Mouse (Mus musculus) neural tube, embryonic 11.5 days (tissue): Measurements from ENCODE around the gene Gm28710. TPM values are rescaled to one million over a fixed set of nuclear protein-coding genes. Genes with fewer than 3 reads are reported as not detected.

Source experiments
- ATAC-seq: fragments of 200-750 bp; cut with Nextera tagmentation; 2 replicates; pipeline ENCODE4 v1.8.0; 2017; ENCODE audit warnings: moderate number of reproducible peaks, mild to moderate bottlenecking, moderate TSS enrichment, moderate library complexity; ENCODE audit not compliant: insufficient read depth, low FRiP score, low TSS enrichment
- DNase-seq: peaks from one replicate; pipeline ENCODE4 v3.0.0-alpha.2; 2015; ENCODE audit warnings: low spot score
- H3K27ac ChIP-seq: fragments of 300-500 bp; sonication (generic); 2 replicates; pipeline ENCODE4 v1.5.1; 2014; ENCODE audit warnings: low read depth, mild to moderate bottlenecking, low read length
- H3K27me3 ChIP-seq: fragments of 300-500 bp; sonication (generic); 2 replicates; pipeline ENCODE4 v1.6.1; 2014; ENCODE audit warnings: mild to moderate bottlenecking, low read length, mixed read lengths; ENCODE audit not compliant: control insufficient read depth, insufficient read depth
- H3K36me3 ChIP-seq: fragments of 300-500 bp; sonication (generic); 2 replicates; pipeline ENCODE4 v1.6.1; 2014; ENCODE audit warnings: mild to moderate bottlenecking, low read length, moderate library complexity, mixed read lengths; ENCODE audit not compliant: control insufficient read depth, insufficient read depth
- H3K4me1 ChIP-seq: fragments of 300-500 bp; sonication (generic); 2 replicates; pipeline ENCODE4 v1.6.1; 2014; ENCODE audit warnings: low read length, mixed read lengths; ENCODE audit not compliant: control insufficient read depth, insufficient read depth
- H3K4me2 ChIP-seq: fragments of 300-500 bp; sonication (generic); 2 replicates; pipeline ENCODE4 v1.6.1; 2014; ENCODE audit warnings: low read depth, mild to moderate bottlenecking, moderate library complexity
- H3K4me3 ChIP-seq: fragments of 300-500 bp; sonication (generic); 2 replicates; pipeline ENCODE4 v1.5.1; 2014; ENCODE audit warnings: low read depth, low read length
- H3K9ac ChIP-seq: fragments of 300-500 bp; sonication (generic); 2 replicates; pipeline ENCODE4 v1.6.1; 2014; ENCODE audit warnings: mild to moderate bottlenecking, low read length
- H3K9me3 ChIP-seq: fragments of 300-500 bp; sonication (generic); 2 replicates; pipeline ENCODE4 v1.6.1; 2016; ENCODE audit warnings: low read length; ENCODE audit not compliant: control insufficient read depth
- WGBS: fragments of 180-500 bp; shearing (Covaris S2); extraction: QIAGEN DNeasy Blood & Tissue Kit; methylation state at CpG from one replicate; pipeline ENCODE4 v1.1.7; 2014; 5-methylcytosine and 5-hydroxymethylcytosine counted together
- polyA plus RNA-seq: library from polyadenylated mRNA; unstranded; fragments of >200 nt; fragmentation: Nextera tagmentation; extraction: Ambion mirVana; gene quantifications from 2 replicates; pipeline ENCODE4 v1.2.1, GENCODE M21; 2014

The Gm28710 gene
- polyA plus RNA-seq = not detected in 2 replicates

DNA sequence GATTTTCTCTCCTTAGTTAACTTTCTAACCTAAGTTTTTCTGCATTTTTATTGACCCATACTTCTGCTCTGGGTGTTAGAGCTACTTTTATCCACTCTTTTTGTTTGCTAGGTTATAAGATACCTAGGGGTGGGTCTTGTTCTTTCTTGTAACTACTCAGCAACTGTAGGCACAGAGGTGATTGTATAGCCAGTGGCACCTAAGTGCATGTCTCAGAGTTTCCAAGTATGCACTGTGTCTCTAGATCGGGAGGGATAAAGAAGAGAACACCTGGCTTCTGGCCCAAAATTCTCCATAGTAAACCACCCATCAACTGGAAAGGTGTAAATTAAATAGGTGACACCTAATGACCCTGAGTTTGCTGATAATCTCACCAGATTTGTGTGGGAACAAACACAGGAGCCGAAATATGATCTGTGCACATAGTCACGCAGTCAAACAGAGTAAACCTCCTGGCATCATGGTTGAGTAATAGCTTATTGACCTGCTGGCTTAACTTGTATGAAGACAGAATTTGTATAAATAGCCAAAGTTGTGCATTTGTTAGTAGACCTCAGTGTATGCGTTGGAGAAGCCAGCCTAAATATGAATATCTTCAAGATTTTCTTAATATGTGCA, at the start of gene Gm28710:
Gm28710 (plus strand) TSS at position 568 of the 618 bp plus-strand sequence.
- Histone ChIP-seq H3K4me1 (no peaks in the 10 kb centered on the region), H3K36me3 (no peaks in the 10 kb centered on the region), H3K27ac (no peak within 1 kb of the TSS), H3K27me3 (no peaks in the 10 kb centered on the region), H3K9ac (no peak within 1 kb of the TSS), H3K9me3 (no peaks in the 10 kb centered on the region), H3K4me2 (no peak within 1 kb of the TSS), H3K4me3 (no peak within 1 kb of the TSS)
- no peak for DNase-seq
- WGBS = 88% methylated on average over 4 of the region's 4 CpGs
- ATAC-seq = no peak

DNA sequence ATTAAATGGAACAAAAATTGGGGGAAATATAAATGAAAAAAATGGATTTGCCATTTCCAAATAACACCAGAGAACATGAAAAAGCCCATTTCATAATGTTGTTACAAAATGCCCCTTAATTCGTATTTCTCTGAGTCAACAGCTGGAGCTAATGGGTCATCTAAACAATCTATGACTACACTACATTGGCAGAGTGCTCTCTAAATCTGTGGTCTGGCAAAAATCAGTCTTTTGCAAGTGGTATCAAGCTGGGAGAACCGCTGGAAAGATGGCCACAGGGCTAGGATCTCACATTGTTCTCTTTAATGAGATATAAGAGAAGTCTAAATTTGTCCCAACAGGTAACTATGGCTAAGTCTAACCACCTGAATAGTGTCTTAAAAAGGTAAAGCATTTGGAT, 14.4 kb upstream of the Gm28710 start:
- H3K27me3 ChIP-seq = no peaks in the 10 kb centered on the region
- H3K9ac ChIP-seq = no peak overlapping the region
- no peak overlapping the region for H3K4me2 ChIP-seq
- no peak overlapping the region for H3K4me3 ChIP-seq
- WGBS = 69% methylated on average over 2 of the region's 2 CpGs
- ATAC-seq = no peak
- DNase-seq = no peak
- no peak overlapping the region for H3K27ac ChIP-seq
- H3K36me3 ChIP-seq = no peaks in the 10 kb centered on the region
- no peaks in the 10 kb centered on the region for H3K4me1 ChIP-seq
- no peaks in the 10 kb centered on the region for H3K9me3 ChIP-seq

DNA sequence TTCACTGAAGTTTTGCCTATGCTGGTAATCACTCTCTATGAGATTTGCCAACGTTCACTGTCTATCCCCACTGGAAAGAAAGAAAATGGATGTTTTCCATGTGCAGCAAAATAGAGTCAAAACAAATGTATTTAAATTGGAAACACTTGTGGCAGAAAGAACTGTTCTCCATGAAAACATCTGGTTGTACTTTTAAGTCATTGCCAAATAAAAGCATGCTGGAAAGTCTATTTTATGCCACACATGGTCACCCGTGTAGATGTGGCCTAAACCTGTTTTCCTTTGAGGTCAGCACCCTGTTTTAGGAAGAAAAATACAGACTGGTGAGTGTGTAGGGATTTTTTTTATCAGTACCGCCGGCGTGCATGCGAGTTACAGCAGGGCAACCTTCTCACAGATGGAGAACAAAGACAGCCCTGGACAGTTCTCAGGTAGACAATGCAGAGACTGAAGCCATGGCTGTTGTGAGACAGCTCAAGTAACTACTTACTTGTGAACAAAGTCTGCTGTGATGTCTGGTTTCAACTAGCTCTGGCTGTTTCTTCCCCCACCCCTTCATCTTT, 12.9 kb upstream of the Gm28710 start:
- peak; percentile 11 for DNase-seq
- Histone ChIP-seq H3K4me2 (no peak overlapping the region), H3K9ac (no peak overlapping the region), H3K4me3 (no peak overlapping the region), H3K36me3 (no peaks in the 10 kb centered on the region), H3K27ac (no peak overlapping the region), H3K27me3 (no peaks in the 10 kb centered on the region), H3K9me3 (no peaks in the 10 kb centered on the region), H3K4me1 (no peaks in the 10 kb centered on the region)
- 59% methylated on average over 6 of the region's 6 CpGs for WGBS
- no peak for ATAC-seq

DNA sequence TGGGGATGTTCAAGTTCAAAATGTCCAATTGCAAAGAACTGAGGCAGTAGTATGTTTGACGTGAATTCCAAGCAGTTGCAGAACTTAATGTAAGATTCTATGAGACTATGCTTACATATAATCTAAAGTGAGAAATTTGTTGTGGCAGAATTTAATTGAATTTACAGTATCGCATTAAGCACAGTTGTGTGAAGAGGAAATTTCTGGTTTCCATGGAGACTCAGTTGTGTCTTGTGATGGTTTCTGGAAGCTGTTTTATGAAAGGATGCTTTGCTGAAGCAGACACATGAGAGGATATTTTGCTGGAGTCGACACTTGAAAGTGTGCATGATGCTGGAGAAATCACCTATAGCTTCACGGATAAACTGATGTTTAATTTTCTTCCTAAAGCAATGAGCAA, 6.0 kb upstream of the Gm28710 start:
- Histone ChIP-seq H3K36me3 (no peaks in the 10 kb centered on the region), H3K27ac (no peak overlapping the region), H3K4me3 (no peak overlapping the region), H3K4me2 (no peak overlapping the region), H3K4me1 (no peaks in the 10 kb centered on the region), H3K9me3 (no peaks in the 10 kb centered on the region), H3K9ac (no peak overlapping the region), H3K27me3 (no peaks in the 10 kb centered on the region)
- no peak for ATAC-seq
- DNase-seq = no peak
- 90% methylated on average over 4 of the region's 4 CpGs for whole genome bisulfite sequencing

DNA sequence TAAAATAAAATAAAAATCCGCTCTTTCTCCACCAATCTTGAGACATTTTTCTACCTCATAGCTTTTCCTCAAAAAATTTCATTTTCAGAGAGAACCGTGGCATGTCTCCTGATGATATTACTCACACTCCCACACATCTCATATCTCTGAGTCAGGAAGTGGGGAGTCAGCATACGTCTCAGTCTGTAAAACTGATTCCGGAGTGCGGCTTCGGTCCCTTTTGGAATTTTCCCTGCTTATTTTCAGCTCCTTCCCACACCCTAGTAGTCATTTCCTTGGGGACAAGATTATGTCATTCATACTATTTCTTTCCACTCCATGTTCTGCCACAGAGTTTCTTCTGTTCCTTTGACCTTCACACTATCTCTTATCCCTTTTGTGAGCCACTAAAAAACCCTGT, 3.4 kb downstream of the Gm28710 start:
- no peak overlapping the region for H3K4me3 ChIP-seq
- no peak overlapping the region for H3K9ac ChIP-seq
- ATAC-seq = no peak
- H3K36me3 ChIP-seq = no peaks in the 10 kb centered on the region
- WGBS = 89% methylated on average over 6 of the region's 6 CpGs
- no peaks in the 10 kb centered on the region for H3K27me3 ChIP-seq
- H3K4me2 ChIP-seq = no peak overlapping the region
- H3K9me3 ChIP-seq = no peaks in the 10 kb centered on the region
- DNase-seq = no peak
- no peak overlapping the region for H3K27ac ChIP-seq
- H3K4me1 ChIP-seq = no peaks in the 10 kb centered on the region

DNA sequence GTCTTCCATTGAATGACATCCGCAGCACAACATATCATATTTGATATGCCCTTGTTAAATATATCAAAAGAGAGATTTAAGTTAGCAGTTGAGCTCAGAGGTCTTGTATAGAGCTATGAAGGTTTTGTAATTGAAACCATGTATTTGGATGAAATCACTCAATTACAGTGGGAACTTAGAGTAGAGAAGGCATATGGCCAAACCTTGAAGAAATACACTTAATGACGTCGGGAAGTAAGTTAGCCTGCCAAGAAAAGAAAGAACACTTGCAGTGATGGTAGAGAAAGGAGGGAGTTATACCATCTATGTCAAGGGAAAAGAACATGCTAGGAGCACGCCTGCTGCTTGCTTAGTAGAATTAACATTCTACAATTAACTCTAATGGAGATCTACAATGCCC, 11.1 kb downstream of the Gm28710 start:
- H3K9me3 ChIP-seq = no peaks in the 10 kb centered on the region
- no peak overlapping the region for H3K4me3 ChIP-seq
- no peak overlapping the region for H3K4me2 ChIP-seq
- H3K4me1 ChIP-seq = no peaks in the 10 kb centered on the region
- H3K9ac ChIP-seq = no peak overlapping the region
- WGBS = 86% methylated on average over 4 of the region's 4 CpGs
- no peak for ATAC-seq
- no peaks in the 10 kb centered on the region for H3K36me3 ChIP-seq
- no peak overlapping the region for H3K27ac ChIP-seq
- no peak for DNase-seq
- H3K27me3 ChIP-seq = no peaks in the 10 kb centered on the region

DNA sequence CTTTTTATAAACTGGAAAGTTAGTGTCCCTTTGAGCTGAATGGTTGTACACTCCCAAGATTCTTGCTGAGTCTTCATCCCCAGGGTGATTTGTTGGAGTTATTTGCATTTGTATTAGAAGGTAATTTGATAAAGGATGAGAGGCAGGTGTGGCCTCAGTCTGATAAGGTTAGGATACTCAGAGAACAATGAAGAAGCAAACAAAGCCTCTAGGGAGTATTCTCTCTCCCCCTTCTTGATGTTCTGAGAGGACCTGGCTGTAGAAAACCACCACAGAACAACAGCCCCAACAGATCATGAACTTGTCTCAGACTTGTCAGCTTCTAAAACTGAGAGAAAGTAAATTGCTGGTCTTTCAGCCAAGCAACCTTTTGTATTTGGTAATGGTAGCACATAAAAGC, 47.4 kb downstream of the Gm28710 start:
- Histone ChIP-seq H3K4me1 (no peaks in the 10 kb centered on the region), H3K4me2 (no peak overlapping the region), H3K27me3 (no peaks in the 10 kb centered on the region), H3K4me3 (no peak overlapping the region), H3K36me3 (no peaks in the 10 kb centered on the region), H3K27ac (no peak overlapping the region), H3K9me3 (no peaks in the 10 kb centered on the region), H3K9ac (no peak overlapping the region)
- DNase-seq (no peak), ATAC-seq (no peak)

DNA sequence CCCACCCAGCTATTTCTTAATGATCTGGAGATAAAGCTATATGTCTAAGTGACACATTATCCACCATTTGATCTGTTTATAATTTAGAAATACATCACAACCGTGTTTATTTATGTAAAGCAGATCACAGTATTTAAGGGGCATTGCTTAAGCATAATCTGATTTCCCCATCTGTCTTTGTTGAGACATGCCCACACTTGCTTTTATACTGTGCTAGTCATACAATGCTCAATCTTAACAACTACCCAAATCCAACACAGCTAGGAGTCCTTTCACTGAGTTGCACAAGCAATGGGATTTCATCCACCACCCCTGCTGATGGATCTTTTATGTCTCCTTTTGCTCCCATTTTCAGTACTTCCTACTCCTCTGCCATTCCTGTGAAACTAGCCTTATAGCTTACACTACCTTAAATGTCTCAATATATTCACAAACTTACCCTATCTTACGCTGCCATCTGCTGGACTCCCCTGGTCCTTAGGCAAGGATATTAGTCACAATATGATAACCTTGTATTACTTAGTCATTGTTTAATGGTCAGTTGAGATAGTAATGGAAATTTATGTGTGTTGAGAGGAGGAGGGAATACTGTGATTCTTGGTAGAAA, 77.8 kb downstream of the Gm28710 start:
- no peaks in the 10 kb centered on the region for H3K4me1 ChIP-seq
- ATAC-seq = no peak
- peak; percentile 44 for DNase-seq
- no peak overlapping the region for H3K4me2 ChIP-seq
- H3K4me3 ChIP-seq = no peak overlapping the region
- H3K9ac ChIP-seq = no peak overlapping the region
- no peaks in the 10 kb centered on the region for H3K27me3 ChIP-seq
- no peaks in the 10 kb centered on the region for H3K36me3 ChIP-seq
- no peak overlapping the region for H3K27ac ChIP-seq
- whole genome bisulfite sequencing = 59% methylated on average over 2 of the region's 2 CpGs
- H3K9me3 ChIP-seq = no peaks in the 10 kb centered on the region

DNA sequence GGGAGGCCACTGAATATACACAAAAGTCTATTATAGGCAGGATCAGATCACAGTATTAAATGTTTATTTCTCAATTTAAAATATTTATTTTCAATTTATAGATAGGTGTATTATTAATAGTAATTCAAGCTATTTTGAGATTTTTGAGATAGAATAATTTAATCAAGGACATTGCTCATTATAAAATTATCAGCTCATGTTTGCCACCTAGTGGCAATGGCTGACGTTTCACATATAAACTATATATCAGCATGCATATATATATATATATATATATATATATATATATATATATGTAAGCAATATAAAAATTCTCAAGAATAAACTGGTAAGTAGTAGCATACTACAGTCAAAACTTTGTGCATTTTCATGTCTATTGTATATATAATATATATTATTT, 102.6 kb downstream of the Gm28710 start:
- Histone ChIP-seq H3K27ac (no peak overlapping the region), H3K9ac (no peak overlapping the region), H3K4me1 (no peaks in the 10 kb centered on the region), H3K9me3 (no peaks in the 10 kb centered on the region), H3K4me2 (no peak overlapping the region), H3K4me3 (no peak overlapping the region), H3K27me3 (no peaks in the 10 kb centered on the region), H3K36me3 (no peaks in the 10 kb centered on the region)
- DNase-seq (no peak), ATAC-seq (no peak)
- 18% methylated on average over 1 of the region's 1 CpGs for WGBS
